Mouse (Mus musculus) embryonic fibroblast, embryonic 13.5 days (primary cell): ENCODE results near the gene Dyrk1a.

Source experiments
- CTCF ChIP-seq: IDR thresholded peaks from 2 replicates; pipeline ENCODE4 v1.5.1; 2011; ENCODE audit warnings: mild to moderate bottlenecking, control low read depth, low read length, moderate library complexity, borderline replicate concordance; ENCODE audit not compliant: insufficient read depth
- POLR2A ChIP-seq: IDR thresholded peaks from 2 replicates; pipeline ENCODE4 v1.6.1; 2011; ENCODE audit warnings: low read depth, mild to moderate bottlenecking, control low read depth, low read length, moderate library complexity

DNA sequence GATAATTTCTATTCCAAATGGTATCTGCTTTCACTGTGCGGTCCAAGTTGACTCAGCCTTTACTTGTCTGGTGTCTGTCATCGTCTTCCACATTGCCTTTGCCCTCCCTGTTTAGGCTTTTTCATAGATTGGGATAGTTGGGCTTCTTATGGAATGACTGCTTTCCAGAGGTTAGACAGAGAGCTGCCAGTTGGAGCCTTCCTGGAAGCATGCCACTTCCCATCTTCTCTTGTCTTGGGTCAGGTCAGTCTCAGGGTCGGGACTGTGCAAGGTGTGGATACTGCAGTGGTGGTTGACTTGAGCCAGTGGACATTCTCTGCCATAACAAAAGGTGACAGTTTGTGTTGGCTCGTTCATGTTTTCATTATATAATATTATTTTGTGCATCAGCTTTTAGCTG lies 17.7 kb downstream of the Dyrk1a start:
- TF ChIP-seq CTCF (no peak), POLR2A (no peak)
